Mouse (Mus musculus): Measurements from ENCODE around the gene Atxn7l3.

- TF ChIP-seq GATA1 (IDR thresholded peaks at IDR 0.05; ENCODE audit: borderline replicate concordance, low read length) = no peak
- no peak for TF ChIP-seq FLI1 (IDR thresholded peaks at IDR 0.05; ENCODE audit: low read length)
These were observed 27.7 kb downstream of the Atxn7l3 start, which contains the start of gene Asb16 for GRCm38 (mm10) chr11:102268520-102269244.

Data from megakaryocyte, embryonic 14.5 days (primary cell).